Mouse (Mus musculus) adipocyte (in vitro differentiated cells): Measurements from ENCODE around the gene Mff.

Experiments used
- DNase-seq: peaks from one replicate; pipeline ENCODE4 v3.0.0-alpha.2; 2016; ENCODE audit warnings: low spot score

The Mff gene

GRCm38 (mm10) chr1:82771022-82771586, 46.4 kb downstream of the Mff start, which contains the start of gene Gm47791:
Gene Gm47791 (minus strand): TSS chr1:82771243.
- peak; percentile 32 for DNase-seq

GRCm38 (mm10) chr1:82772428-82772827, 47.7 kb downstream of the Mff start:
- DNase-seq: no peak

- no peak for DNase-seq
Observed at GRCm38 (mm10) chr1:82773208-82773607, 48.5 kb downstream of the Mff start.

GRCm38 (mm10) chr1:82775293-82775692, 50.6 kb downstream of the Mff start:
- DNase-seq: no peak

- DNase-seq: no peak
Observed at GRCm38 (mm10) chr1:82779388-82779966, 54.8 kb downstream of the Mff start.

GRCm38 (mm10) chr1:82783559-82783958, 58.9 kb downstream of the Mff start:
- DNase-seq: no peak

- peak; percentile 26 for DNase-seq
Observed at GRCm38 (mm10) chr1:82785546-82785945, 60.9 kb downstream of the Mff start.

- DNase-seq: peak; percentile 92
Observed at GRCm38 (mm10) chr1:82787414-82787813, 62.7 kb downstream of the Mff start.

GRCm38 (mm10) chr1:82788070-82788469, 63.4 kb downstream of the Mff start:
- no peak for DNase-seq

GRCm38 (mm10) chr1:82791105-82791504, 66.4 kb downstream of the Mff start:
- DNase-seq: no peak

GRCm38 (mm10) chr1:82792238-82792637, 67.5 kb downstream of the Mff start:
- no peak for DNase-seq

- no peak for DNase-seq
Observed at GRCm38 (mm10) chr1:82793110-82793509, 68.4 kb downstream of the Mff start.

- no peak for DNase-seq
Observed at GRCm38 (mm10) chr1:82793986-82794385, 69.3 kb downstream of the Mff start.

GRCm38 (mm10) chr1:82795211-82795610, 70.5 kb downstream of the Mff start:
- no peak for DNase-seq

GRCm38 (mm10) chr1:82795702-82796443, 71.2 kb downstream of the Mff start:
- DNase-seq: no peak

- DNase-seq: no peak
Observed at GRCm38 (mm10) chr1:82797088-82797487, 72.4 kb downstream of the Mff start.

- DNase-seq: no peak
Observed at GRCm38 (mm10) chr1:82798304-82798703, 73.6 kb downstream of the Mff start.

- DNase-seq: peak; percentile 73
Observed at GRCm38 (mm10) chr1:82798922-82799321, 74.2 kb downstream of the Mff start.

GRCm38 (mm10) chr1:82801105-82801783, 76.6 kb downstream of the Mff start:
- DNase-seq: no peak
